Mouse (Mus musculus) gastrocnemius, adult 8-10 months (tissue): ENCODE measurements around the gene Tcl1b5. TPM values are rescaled to one million over a fixed set of nuclear protein-coding genes. Genes with fewer than 3 reads are reported as not detected.

Source experiments
- DNase-seq, 2 experiments: peaks; one replicate each; pipeline ENCODE4 v3.0.0; 2022; ENCODE audit warnings: low spot score in 2 of 2
- total RNA-seq, 4 experiments: library from RNA; stranded (reverse); gene quantifications; 2 replicates each; pipeline ENCODE4 v1.2.4; 2022

Tcl1b5 gene
- total RNA-seq, 4 experiments from 2014 or later: not detected

DNA sequence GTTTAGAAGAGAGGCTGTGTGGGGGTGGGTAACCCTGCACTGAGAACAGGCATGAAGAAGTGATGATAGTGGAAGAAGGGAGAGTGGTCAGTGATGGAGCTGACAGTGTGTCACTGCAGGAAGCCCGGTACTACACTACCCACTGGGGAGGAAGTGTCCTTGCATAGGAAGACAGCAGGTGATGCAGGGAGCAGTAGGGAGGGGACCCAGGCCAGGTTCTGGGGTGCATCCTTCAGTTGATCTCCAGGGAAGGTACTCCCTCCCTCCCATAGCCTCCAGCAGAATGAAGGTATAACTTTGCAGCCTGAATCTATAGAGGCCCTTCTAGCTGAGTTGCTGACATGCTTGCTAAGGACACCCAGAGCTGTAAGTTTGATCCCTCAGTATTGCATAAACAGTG lies 30.9 kb downstream of the Tcl1b5 start:
- no peak for DNase-seq

DNA sequence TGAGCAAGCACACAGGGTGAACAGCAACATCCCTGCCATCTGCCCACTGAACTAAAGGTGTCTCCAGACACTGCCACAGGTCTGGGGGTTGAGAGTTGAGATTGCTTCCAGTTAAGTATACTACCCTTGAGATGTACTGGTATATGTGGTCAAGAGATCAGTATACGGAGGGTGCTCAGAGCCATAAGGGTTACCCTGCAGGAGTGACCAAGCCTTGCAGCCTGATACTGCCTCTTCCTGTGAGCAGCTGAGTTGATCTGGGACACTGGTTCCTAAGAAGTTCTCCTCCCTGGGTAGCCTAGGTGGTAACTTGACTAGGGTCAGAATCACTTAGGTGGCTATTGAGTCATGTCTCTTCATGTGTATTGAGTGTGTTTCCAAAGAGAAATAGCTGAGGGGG lies 32.3 kb downstream of the Tcl1b5 start:
- no peak for DNase-seq

DNA sequence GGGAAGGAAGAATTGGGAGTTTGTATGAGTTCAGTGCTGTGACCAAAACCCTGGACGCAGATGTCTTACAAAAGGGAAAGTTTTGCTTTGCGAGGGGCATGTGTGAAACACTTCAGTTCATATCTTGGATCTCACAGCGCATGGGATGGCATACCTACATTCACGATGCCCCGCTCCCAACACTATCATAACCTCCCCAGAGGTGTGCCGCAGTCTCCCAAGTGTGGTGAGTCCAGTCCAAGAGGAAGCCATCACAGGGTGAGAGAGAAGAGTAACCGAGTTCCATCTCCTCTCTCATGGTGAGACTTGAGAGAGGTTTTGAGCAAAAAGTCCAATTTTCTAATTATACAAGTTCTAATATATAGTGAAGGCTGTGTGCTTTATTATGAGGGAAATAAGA lies 33.1 kb downstream of the Tcl1b5 start:
- DNase-seq: no peak

- no peak for DNase-seq
Observed at GRCm38 (mm10) chr12:105217101-105217760, 41.1 kb downstream of the Tcl1b5 start.

DNA sequence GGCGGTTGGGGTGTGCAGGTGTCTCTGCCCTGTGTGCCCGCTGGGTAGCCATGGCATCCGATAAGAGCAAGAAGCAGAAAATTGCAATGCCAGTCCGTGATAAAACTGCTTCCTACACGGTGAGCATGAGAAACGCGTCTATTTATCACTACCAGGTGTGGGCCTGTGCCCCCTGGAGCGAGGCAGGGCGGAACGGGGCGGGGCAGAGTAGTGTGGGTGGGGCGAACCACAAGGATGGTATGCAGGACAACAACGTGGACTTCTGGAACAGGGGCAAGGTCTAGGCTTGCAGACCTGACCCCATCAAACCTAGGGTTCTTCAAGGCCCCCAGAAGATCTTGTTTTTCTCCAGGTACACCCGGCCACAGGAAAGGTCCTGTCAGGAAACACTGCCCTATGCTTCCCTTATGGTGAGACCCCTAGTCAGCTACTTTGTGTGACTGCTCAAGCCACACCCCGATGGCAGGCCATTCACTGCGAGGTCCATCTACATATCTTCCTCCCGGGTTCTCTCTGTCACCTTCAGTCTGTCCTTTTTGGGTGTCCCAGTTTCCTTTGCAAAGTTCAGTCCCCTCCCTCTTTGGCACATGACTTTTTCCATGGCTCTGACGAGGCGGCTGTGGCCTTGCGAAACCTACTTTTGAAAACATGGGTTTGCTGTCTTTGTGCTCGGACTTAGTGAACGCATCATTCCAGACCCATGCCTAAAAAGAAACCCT lies 46.6 kb downstream of the Tcl1b5 start, which contains the start of gene Tcl1:
TSS of gene Tcl1 (minus strand) at position 193 of the 719 bp plus-strand sequence.
- DNase-seq: no peak

- no peak for DNase-seq
Observed at GRCm38 (mm10) chr12:105224621-105225320, 48.6 kb downstream of the Tcl1b5 start.

Other genes with a start within 250 kb of the Tcl1b5 start
- 1 to 10 TPM; 2.9 to 5.0 (median 3.6) TPM for gene Syne3, start 166.5 kb upstream of the Tcl1b5 start, total RNA-seq
- gene Glrx5, start 143.7 kb upstream of the Tcl1b5 start, total RNA-seq: 10 to 100 TPM; 57.5 to 66.9 (median 60.3) TPM
- not detected for gene Tcl1b2, start 30.3 kb upstream of the Tcl1b5 start, total RNA-seq
- not detected for gene Tcl1b1, start 16.7 kb upstream of the Tcl1b5 start, total RNA-seq
- not detected for gene Tcl1b3, start 14.7 kb downstream of the Tcl1b5 start, total RNA-seq
- not detected for gene Tcl1b4, start 25.6 kb downstream of the Tcl1b5 start, total RNA-seq
- not detected for gene Tcl1, start 46.4 kb downstream of the Tcl1b5 start, total RNA-seq
- not detected for gene Tunar, start 157.5 kb downstream of the Tcl1b5 start, total RNA-seq